Mouse (Mus musculus) right cerebral cortex, adult 2 months (tissue): ENCODE results near the gene Wasf2.
A peak's percentile ranks its signal among the peaks of the same experiment; 100 is the strongest.
"Not testable (repeated sequence)": the region's sequence is repeated elsewhere in the genome, so short reads cannot be mapped to it uniquely, and the experiment has no call there.

ENCODE experiments used
- DNase-seq, 2 experiments: peaks; one replicate each; pipeline ENCODE4 v3.0.0; 2021 to 2022; ENCODE audit warnings: low spot score in 2 of 2

Gene Wasf2

DNA sequence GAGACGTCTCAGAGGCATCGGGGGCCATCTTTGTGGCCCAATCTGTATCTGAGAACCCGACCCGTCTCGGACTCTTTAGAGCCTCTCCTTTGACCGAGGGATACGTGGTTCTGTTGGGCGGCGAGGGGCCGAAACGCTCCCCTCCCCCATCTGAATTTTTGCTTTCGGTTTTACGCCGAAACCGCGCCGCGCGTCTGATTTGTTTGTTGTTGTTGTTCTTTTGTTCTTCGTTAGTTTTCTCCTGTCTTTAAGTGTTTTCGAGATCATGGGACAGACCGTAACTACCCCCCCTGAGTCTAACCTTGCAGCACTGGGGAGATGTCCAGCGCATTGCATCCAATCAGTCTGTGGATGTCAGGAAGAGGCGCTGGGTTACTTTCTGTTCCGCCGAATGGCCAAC lies 33.6 kb upstream of the Wasf2 start:
- not testable (repeated sequence) for DNase-seq

DNA sequence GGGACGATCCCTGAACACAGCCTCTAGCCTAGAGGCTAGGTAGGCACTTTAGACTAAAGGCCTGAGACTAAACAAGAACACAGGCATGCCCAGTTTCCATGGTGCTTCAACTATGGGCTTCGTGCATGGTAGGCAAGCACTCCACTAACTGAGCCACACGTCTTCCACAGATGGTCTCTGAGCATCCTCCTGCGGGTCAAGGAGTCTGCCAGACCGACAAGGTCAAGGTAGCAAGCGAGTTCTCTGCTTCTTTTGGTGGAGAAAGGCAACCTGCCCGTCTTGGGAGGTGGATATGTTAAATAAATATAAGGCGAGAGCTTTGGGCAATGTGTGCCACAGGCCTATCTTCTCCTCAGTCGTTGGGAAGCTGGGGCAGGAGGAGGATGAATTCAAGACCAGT lies 28.6 kb upstream of the Wasf2 start:
- DNase-seq, result no peak

DNA sequence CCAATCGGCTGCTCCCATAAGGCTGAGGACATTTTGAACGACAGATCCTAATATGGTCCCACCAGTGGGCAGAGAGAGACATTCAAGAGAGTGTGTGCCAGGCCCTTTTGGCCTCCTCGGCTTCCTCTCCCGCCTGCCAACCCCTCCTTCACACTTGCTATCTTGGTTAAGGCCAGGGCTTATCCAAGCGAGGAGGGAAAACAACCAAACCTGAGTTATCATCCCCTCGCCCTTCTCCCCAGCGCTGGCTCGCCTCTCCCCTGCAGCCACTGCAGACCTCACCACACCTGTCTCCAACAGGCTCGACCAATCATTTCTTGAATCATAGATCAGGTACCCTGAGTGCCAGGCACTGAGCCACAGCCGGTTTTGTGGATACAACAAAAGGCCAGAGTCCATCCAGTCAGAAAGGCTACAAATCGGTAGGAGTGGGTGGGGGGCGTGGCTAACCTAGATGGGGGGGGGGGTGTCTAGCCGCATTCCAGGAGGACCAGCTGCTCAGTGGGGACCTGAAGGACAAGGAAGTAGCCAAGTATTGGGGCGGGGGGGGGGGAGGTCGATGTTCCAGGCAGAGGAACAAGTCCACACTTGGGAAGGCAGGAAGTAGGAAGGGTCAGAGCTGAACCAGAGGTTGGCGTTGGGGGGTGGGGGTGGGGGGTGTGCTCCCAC lies 26.6 kb upstream of the Wasf2 start:
- no peak for DNase-seq

GRCm38 (mm10) chr4:133104194-133104569 lies 26.1 kb upstream of the Wasf2 start:
- no peak for DNase-seq

GRCm38 (mm10) chr4:133106691-133107090 lies 23.6 kb upstream of the Wasf2 start:
- no peak for DNase-seq

GRCm38 (mm10) chr4:133107788-133108281 lies 22.5 kb upstream of the Wasf2 start:
- DNase-seq, result peak in 1 of 2 experiments; percentile 20

DNA sequence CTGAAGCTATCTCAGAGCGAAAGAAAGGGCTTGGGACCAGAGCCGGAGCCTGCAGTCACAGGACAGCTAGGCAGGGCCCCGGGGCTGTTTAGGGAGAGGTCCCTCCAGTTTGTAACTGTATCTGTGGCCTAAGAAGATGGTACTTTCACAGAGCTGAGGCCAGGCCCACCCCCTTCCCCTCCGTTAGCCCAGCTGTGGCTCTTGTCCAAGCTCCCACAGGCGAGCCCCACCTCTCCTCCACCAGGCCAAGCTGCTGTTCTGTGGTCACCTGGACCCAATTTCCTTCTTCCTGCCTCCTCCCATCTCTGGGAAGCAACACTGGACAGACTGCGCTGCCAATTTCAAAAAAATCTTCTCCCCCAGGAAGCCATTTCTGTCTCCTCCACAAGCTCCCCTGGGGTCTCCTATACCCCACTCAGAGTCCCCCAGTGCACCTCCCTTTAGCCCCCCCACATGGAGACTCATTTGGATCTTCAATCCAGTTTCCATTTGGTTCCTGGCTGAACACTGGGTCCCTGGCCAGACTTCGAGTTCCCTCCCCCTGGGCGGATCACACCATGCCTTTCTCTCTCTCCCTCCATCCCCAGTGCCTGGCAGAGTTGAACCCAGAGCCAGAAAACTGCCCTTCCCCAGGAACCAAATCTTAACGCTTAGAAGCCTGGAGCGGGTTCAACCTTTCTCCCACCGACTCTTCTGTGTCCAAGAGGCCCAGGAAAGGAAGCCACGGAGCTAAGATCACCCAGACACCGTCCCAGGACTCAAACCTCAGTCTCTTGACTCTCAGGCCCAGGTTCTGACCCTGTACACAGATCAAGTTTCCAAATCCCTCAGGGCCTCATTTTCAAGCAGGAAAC lies 21.6 kb upstream of the Wasf2 start:
- DNase-seq, result no peak

DNA sequence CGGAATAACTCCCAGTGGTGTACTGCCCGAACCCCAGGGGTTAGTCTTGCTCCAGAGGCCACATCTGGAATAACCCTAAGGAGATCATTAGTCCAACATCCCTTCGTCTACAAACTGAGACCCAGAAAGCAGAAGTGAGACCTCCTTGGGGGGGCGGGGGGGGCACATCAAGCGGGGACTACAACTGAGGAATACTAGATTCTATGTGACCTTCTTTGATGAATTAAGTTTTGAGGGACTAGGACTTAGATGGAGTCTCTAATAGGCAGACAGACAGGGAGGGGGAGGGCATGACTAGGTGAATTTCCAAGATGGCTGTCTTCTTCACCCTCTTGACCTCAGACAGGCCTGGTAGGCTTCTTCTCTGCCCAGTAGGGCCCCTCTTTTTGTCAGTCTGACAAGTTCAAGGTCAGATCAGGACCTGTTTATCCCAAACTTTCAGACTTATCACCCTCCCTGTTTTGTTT lies 20.9 kb upstream of the Wasf2 start:
- no peak for DNase-seq

DNA sequence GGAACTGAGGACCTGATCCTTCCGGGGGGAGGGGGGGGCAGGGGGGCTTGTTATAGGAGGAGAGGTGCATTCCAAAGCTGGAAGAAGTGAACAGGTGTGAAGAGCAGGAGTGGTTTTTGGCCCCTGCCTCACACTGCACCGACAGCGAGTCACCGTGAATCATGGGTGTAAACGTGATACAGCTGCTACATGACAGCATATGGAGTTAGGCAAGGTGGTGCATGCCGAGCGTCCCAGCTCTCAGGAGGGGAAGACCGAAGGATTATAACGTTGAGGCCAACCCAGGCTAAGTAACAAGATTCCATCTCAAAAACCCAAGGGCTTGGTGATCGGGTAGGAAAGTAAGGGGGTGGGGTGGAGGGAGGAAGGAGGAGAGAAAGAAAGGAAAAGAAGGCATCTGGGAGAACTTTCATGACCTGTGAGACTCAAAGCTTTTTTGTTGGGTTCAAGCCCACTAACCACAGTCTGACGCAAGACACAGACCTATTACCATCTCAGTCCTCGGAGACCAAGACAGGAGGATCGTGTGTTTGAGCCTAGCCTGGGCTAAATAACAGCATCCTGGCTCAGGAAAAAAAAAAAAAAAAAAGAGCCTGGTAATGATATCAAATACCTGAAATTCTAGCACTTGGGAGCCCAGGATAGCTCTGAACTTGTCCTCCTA lies 18.0 kb upstream of the Wasf2 start:
- no peak for DNase-seq

DNA sequence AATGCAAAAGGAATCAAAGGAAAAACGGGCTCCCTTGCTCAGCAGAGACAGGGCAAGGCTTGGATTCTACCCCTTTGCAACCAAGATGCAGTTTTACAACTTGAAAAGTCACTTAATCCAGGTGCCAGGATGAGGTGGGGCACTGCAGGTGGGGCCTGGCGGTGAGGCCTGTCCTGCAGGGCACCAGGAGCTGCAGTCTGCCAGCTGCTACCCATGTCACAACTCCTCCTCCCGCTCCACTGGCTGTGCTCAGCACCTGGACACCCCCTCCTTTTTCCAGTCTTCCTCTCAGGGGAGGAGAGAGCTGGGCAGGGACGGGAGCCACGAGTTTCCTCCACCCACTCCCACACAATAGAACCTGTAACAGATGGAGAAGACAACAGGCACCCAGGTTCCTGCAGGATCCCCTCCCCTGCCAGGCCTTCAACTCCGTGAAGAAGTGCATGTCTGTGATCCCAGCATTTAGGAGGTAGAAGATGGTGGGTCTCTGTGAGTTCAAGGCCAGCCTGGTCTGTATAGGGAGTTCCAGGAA lies 16.9 kb upstream of the Wasf2 start:
- DNase-seq, result no peak

- no peak for DNase-seq
These were observed 15.5 kb upstream of the Wasf2 start for GRCm38 (mm10) chr4:133114762-133115161.

DNA sequence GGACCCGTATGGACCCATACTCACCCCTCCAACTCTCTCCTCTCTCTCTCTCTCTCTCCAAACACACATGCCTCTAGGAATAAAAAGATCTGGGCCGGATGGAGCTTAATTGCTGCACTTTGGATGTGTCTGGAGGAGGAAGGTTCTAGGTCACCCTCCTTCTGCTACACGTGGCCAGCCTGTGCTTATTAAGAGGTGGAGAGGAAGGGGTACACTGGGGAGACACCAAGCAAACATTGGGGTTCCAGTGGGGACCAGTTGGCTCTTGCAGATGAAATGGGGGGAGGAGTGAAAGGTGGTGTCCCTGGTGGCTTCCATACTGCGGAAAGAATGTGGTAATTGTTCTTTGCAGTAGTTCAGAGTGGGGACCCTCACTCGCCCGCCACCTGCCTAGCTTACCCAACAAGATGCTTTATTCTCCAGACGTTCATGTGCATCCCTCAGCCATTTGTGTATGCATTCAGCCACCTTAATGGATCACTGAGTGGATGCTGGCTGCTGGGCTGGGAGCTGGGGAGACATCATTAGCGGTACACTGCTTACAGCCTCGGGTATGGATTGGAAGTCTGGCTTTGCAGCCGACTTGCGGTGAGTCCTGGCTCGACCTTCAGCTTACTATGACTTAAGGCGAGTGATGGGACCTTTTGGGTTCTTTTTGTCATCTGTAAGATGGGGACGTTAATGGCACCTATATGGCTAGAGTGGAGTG lies 14.4 kb upstream of the Wasf2 start:
- no peak for DNase-seq

- no peak for DNase-seq
These were observed 13.4 kb upstream of the Wasf2 start for GRCm38 (mm10) chr4:133116756-133117470.

- peak; percentile 19 to 28 for DNase-seq
These were observed 12.5 kb upstream of the Wasf2 start for GRCm38 (mm10) chr4:133117556-133118411.

GRCm38 (mm10) chr4:133118775-133119375 lies 11.4 kb upstream of the Wasf2 start:
- no peak for DNase-seq

DNA sequence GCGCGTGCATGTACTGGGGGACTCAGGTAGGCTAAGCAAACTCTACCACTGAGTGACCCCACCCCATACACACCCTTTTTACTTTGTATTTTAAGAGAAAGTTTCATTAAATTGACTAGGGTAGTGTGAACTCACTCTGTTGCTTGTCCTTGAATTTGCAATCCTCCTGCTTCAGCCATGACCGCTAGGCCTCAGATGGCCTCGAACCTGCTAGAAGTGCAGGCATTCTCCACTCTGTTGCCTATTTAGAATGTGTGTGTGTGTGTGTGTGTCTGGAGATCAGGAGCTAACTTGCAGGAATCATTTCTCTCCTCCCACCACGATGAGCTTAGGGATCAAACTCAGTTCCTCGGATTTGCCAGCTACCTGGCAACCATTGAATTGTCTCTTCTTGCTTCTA lies 10.7 kb upstream of the Wasf2 start:
- no peak for DNase-seq

DNA sequence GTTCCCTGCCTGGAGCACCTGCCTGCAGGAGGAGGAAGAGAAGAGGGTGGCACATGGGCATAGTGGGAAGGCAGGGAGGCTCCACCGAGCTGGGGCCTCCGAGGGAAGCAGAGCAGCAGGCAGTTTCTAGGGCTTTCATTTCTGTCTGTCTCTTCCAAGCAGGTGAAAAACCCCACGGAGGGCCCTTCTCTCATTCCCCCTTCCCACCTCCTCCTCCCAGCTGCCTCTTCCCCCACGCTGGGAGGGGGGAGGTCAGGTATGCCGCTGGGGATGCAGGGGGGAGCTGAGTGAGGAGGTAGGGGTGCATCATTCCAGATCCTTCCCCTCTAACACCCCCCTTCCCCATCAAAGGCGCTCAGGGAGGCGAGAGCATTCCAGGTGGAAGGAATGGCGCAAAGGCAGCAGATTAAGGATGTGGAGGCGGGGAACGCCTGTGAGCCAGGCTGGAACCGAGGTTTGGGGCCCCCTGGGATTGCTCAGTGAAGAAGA lies 9.4 kb upstream of the Wasf2 start:
- DNase-seq, result peak in 1 of 2 experiments; percentile 33

DNA sequence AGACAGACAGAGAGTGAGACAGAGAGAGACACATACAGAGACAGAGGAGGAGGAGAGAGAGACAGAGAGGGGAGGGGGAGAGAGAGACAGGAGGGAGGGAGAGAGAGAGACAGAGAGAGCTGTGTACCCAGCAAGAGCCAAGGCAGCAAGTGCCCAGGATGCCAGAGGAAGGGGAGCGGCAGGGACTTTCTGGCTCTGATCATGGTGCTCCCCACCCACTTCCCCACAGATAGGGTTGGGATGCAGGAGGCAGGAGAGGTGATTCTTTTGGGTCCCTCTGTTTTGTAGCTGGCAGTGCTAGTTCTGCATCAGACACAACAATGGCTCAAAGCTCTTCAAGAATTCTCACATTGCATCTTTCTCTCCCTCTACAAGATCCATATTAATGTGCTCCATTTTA lies 8.9 kb upstream of the Wasf2 start:
- DNase-seq, result no peak

GRCm38 (mm10) chr4:133121974-133122637 lies 8.2 kb upstream of the Wasf2 start:
- DNase-seq, result no peak
